Mouse (Mus musculus): ENCODE data around the gene Thumpd3. TPM values are rescaled to one million over a fixed set of nuclear protein-coding genes. Genes with fewer than 3 reads are reported as not detected.

Gene Thumpd3
- total and polyA plus RNA-seq, 2 experiments from 2014 or later: 22.6 to 28.8 TPM

- 30% methylated on average over 8 of the region's 8 CpGs for WGBS
- no peak overlapping the region for H3K4me3 ChIP-seq (ENCODE audit: low read depth, low read length)
- no peak for DNase-seq (ENCODE audit: low spot score)
Measured at GRCm38 (mm10) chr6:113024866-113025265, 21.2 kb upstream of the Thumpd3 start.

GRCm38 (mm10) chr6:113025774-113026173 is 20.3 kb upstream of the Thumpd3 start:
- DNase-seq (ENCODE audit: low spot score) (no peak), ATAC-seq (ENCODE audit: insufficient read depth, low read depth) (no peak)
- H3K4me2 ChIP-seq (ENCODE audit: low read depth, low read length): no peak overlapping the region
- H3K36me3 ChIP-seq (replicated peaks; ENCODE audit: control insufficient read depth, insufficient read depth, low read length): no peaks in the 10 kb centered on the region
- H3K27ac ChIP-seq (ENCODE audit: low read depth): no peak overlapping the region
- 79% methylated on average over 5 of the region's 5 CpGs for WGBS
- H3K9ac ChIP-seq (replicated peaks; ENCODE audit: low read depth, low read length): no peak overlapping the region
- no peaks in the 10 kb centered on the region for H3K4me1 ChIP-seq (ENCODE audit: control insufficient read depth, insufficient read depth)
- no peak overlapping the region for H3K4me3 ChIP-seq (ENCODE audit: low read depth, low read length)
- H3K9me3 ChIP-seq (replicated peaks; ENCODE audit: control insufficient read depth, low read length): no peaks in the 10 kb centered on the region
- no peaks in the 10 kb centered on the region for H3K27me3 ChIP-seq (ENCODE audit: control insufficient read depth, insufficient read depth, low read length)
- TF ChIP-seq CTCF (IDR thresholded peaks at IDR 0.05; ENCODE audit: low read depth) (no peak), EP300 (IDR thresholded peaks at IDR 0.05; ENCODE audit: low read depth) (no peak)

More at GRCm38 (mm10) chr6:113024866-113025265, 21.2 kb upstream of the Thumpd3 start:
- Histone ChIP-seq H3K4me1 (ENCODE audit: control insufficient read depth, insufficient read depth) (no peaks in the 10 kb centered on the region), H3K9me3 (replicated peaks; ENCODE audit: control insufficient read depth, low read length) (no peaks in the 10 kb centered on the region), H3K36me3 (replicated peaks; ENCODE audit: control insufficient read depth, insufficient read depth, low read length) (no peaks in the 10 kb centered on the region), H3K4me2 (ENCODE audit: low read depth, low read length) (no peak overlapping the region), H3K27me3 (ENCODE audit: control insufficient read depth, insufficient read depth, low read length) (no peaks in the 10 kb centered on the region), H3K27ac (ENCODE audit: low read depth) (no peak overlapping the region), H3K9ac (replicated peaks; ENCODE audit: low read depth, low read length) (no peak overlapping the region)
- ATAC-seq (ENCODE audit: insufficient read depth, low read depth): no peak
- TF ChIP-seq EP300 (IDR thresholded peaks at IDR 0.05; ENCODE audit: low read depth): no peak
- TF ChIP-seq CTCF (IDR thresholded peaks at IDR 0.05; ENCODE audit: low read depth): no peak

GRCm38 (mm10) chr6:113027446-113027845 is 18.6 kb upstream of the Thumpd3 start:
- ATAC-seq (ENCODE audit: insufficient read depth, low read depth) (no peak), DNase-seq (ENCODE audit: low spot score) (no peak)
- 27% methylated on average over 2 of the region's 2 CpGs for WGBS
- Histone ChIP-seq H3K36me3 (replicated peaks; ENCODE audit: control insufficient read depth, insufficient read depth, low read length) (no peaks in the 10 kb centered on the region), H3K4me2 (ENCODE audit: low read depth, low read length) (no peak overlapping the region), H3K27me3 (ENCODE audit: control insufficient read depth, insufficient read depth, low read length) (no peaks in the 10 kb centered on the region), H3K9ac (replicated peaks; ENCODE audit: low read depth, low read length) (no peak overlapping the region), H3K9me3 (replicated peaks; ENCODE audit: control insufficient read depth, low read length) (no peaks in the 10 kb centered on the region), H3K4me1 (ENCODE audit: control insufficient read depth, insufficient read depth) (no peaks in the 10 kb centered on the region), H3K4me3 (ENCODE audit: low read depth, low read length) (no peak overlapping the region), H3K27ac (ENCODE audit: low read depth) (no peak overlapping the region)
- TF ChIP-seq EP300 (IDR thresholded peaks at IDR 0.05; ENCODE audit: low read depth): no peak
- no peak for TF ChIP-seq CTCF (IDR thresholded peaks at IDR 0.05; ENCODE audit: low read depth)

- Histone ChIP-seq H3K27ac (ENCODE audit: low read depth) (no peak overlapping the region), H3K27me3 (ENCODE audit: control insufficient read depth, insufficient read depth, low read length) (no peaks in the 10 kb centered on the region), H3K36me3 (replicated peaks; ENCODE audit: control insufficient read depth, insufficient read depth, low read length) (no peaks in the 10 kb centered on the region), H3K4me2 (ENCODE audit: low read depth, low read length) (no peak overlapping the region), H3K4me3 (ENCODE audit: low read depth, low read length) (no peak overlapping the region), H3K4me1 (ENCODE audit: control insufficient read depth, insufficient read depth) (no peaks in the 10 kb centered on the region), H3K9ac (replicated peaks; ENCODE audit: low read depth, low read length) (no peak overlapping the region), H3K9me3 (replicated peaks; ENCODE audit: control insufficient read depth, low read length) (no peaks in the 10 kb centered on the region)
- ATAC-seq (ENCODE audit: insufficient read depth, low read depth) (no peak), DNase-seq (ENCODE audit: low spot score) (no peak)
- WGBS: 40% methylated on average over 3 of the region's 3 CpGs
- TF ChIP-seq EP300 (IDR thresholded peaks at IDR 0.05; ENCODE audit: low read depth): no peak
- no peak for TF ChIP-seq CTCF (IDR thresholded peaks at IDR 0.05; ENCODE audit: low read depth)
Measured at GRCm38 (mm10) chr6:113029006-113029405, 17.0 kb upstream of the Thumpd3 start.

- no peak for ATAC-seq (ENCODE audit: insufficient read depth, low read depth)
- H3K9ac ChIP-seq (replicated peaks; ENCODE audit: low read depth, low read length): no peak overlapping the region
- no peaks in the 10 kb centered on the region for H3K36me3 ChIP-seq (replicated peaks; ENCODE audit: control insufficient read depth, insufficient read depth, low read length)
- DNase-seq (ENCODE audit: low spot score): no peak
- H3K27me3 ChIP-seq (ENCODE audit: control insufficient read depth, insufficient read depth, low read length): no peaks in the 10 kb centered on the region
- no peak overlapping the region for H3K4me3 ChIP-seq (ENCODE audit: low read depth, low read length)
- 73% methylated on average over 3 of the region's 3 CpGs for WGBS
- no peak overlapping the region for H3K27ac ChIP-seq (ENCODE audit: low read depth)
- TF ChIP-seq CTCF (IDR thresholded peaks at IDR 0.05; ENCODE audit: low read depth) (no peak), EP300 (IDR thresholded peaks at IDR 0.05; ENCODE audit: low read depth) (no peak)
- H3K4me2 ChIP-seq (ENCODE audit: low read depth, low read length): no peak overlapping the region
- no peaks in the 10 kb centered on the region for H3K4me1 ChIP-seq (ENCODE audit: control insufficient read depth, insufficient read depth)
- H3K9me3 ChIP-seq (replicated peaks; ENCODE audit: control insufficient read depth, low read length): no peaks in the 10 kb centered on the region
Measured at GRCm38 (mm10) chr6:113030553-113030952, 15.5 kb upstream of the Thumpd3 start.

- no peak overlapping the region for H3K9ac ChIP-seq (replicated peaks; ENCODE audit: low read depth, low read length)
- TF ChIP-seq EP300 (IDR thresholded peaks at IDR 0.05; ENCODE audit: low read depth): no peak
- no peaks in the 10 kb centered on the region for H3K36me3 ChIP-seq (replicated peaks; ENCODE audit: control insufficient read depth, insufficient read depth, low read length)
- H3K4me1 ChIP-seq (ENCODE audit: control insufficient read depth, insufficient read depth): no peaks in the 10 kb centered on the region
- H3K4me3 ChIP-seq (ENCODE audit: low read depth, low read length): no peak overlapping the region
- 66% methylated on average over 10 of the region's 10 CpGs for WGBS
- DNase-seq (ENCODE audit: low spot score) (no peak), ATAC-seq (ENCODE audit: insufficient read depth, low read depth) (no peak)
- no peak overlapping the region for H3K4me2 ChIP-seq (ENCODE audit: low read depth, low read length)
- no peak overlapping the region for H3K27ac ChIP-seq (ENCODE audit: low read depth)
- H3K9me3 ChIP-seq (replicated peaks; ENCODE audit: control insufficient read depth, low read length): no peaks in the 10 kb centered on the region
- no peaks in the 10 kb centered on the region for H3K27me3 ChIP-seq (ENCODE audit: control insufficient read depth, insufficient read depth, low read length)
Measured at GRCm38 (mm10) chr6:113030970-113031660, 14.9 kb upstream of the Thumpd3 start.
